Mouse (Mus musculus) testis, adult 2 months (tissue): ENCODE measurements around the gene P2rx7.

Experiments used
- CTCF ChIP-seq: fragments of 200-500 bp; IDR thresholded peaks from 2 replicates; pipeline ENCODE4 v1.5.1; 2012; ENCODE audit warnings: low read depth, mild to moderate bottlenecking, inconsistent platforms, low read length, moderate library complexity; ENCODE audit not compliant: control insufficient read depth, insufficient read depth, insufficient replicate concordance
- POLR2A ChIP-seq: fragments of 200-500 bp; IDR thresholded peaks from 2 replicates; pipeline ENCODE4 v1.6.1; 2012; ENCODE audit warnings: low read depth, mild to moderate bottlenecking, inconsistent platforms, low read length, moderate library complexity; ENCODE audit not compliant: control insufficient read depth

GRCm38 (mm10) chr5:122672298-122672697 lies 28.6 kb downstream of the P2rx7 start:
- TF ChIP-seq CTCF (no peak), POLR2A (no peak)
